Mouse (Mus musculus) heart, embryonic 11.5 days (tissue): ENCODE data around the gene Sept8. TPM values are rescaled to one million over a fixed set of nuclear protein-coding genes. Genes with fewer than 3 reads are reported as not detected.
"Not testable (repeated sequence)": the region's sequence is repeated elsewhere in the genome, so short reads cannot be mapped to it uniquely, and the experiment has no call there.

Experiments used
- ATAC-seq: fragments of 200-750 bp; cut with Nextera tagmentation; replicated peaks from 2 replicates; pipeline ENCODE4 v1.8.0; 2017; ENCODE audit warnings: moderate library complexity; ENCODE audit not compliant: insufficient number of reproducible peaks, low FRiP score, low TSS enrichment
- H3K27ac ChIP-seq: fragments of 300-500 bp; sonication (generic); 2 replicates; pipeline ENCODE4 v1.5.1; 2014; ENCODE audit warnings: mild to moderate bottlenecking, low read depth, low read length
- H3K27me3 ChIP-seq: fragments of 300-500 bp; sonication (generic); 2 replicates; pipeline ENCODE4 v1.6.1; 2014; ENCODE audit warnings: mild to moderate bottlenecking, low read length, mixed read lengths; ENCODE audit not compliant: control insufficient read depth, insufficient read depth
- H3K36me3 ChIP-seq: fragments of 300-500 bp; sonication (generic); 2 replicates; pipeline ENCODE4 v1.6.1; 2014; ENCODE audit warnings: mild to moderate bottlenecking, low read length, moderate library complexity, mixed read lengths; ENCODE audit not compliant: control insufficient read depth, insufficient read depth
- H3K4me1 ChIP-seq: fragments of 300-500 bp; sonication (generic); 2 replicates; pipeline ENCODE4 v1.6.1; 2014; ENCODE audit warnings: low read length; ENCODE audit not compliant: control insufficient read depth, insufficient read depth
- H3K4me2 ChIP-seq: fragments of 300-500 bp; sonication (generic); 2 replicates; pipeline ENCODE4 v1.6.1; 2014; ENCODE audit warnings: mild to moderate bottlenecking, moderate library complexity
- H3K4me3 ChIP-seq: fragments of 300-500 bp; sonication (generic); 2 replicates; pipeline ENCODE4 v1.5.1; 2014; ENCODE audit warnings: low read depth, low read length
- H3K9ac ChIP-seq: fragments of 300-500 bp; sonication (generic); 2 replicates; pipeline ENCODE4 v1.6.1; 2014; ENCODE audit warnings: mild to moderate bottlenecking, low read depth, low read length, moderate library complexity
- H3K9me3 ChIP-seq: fragments of 300-500 bp; sonication (generic); replicated peaks from 2 replicates; pipeline ENCODE4 v1.6.1; 2016; ENCODE audit warnings: low read length; ENCODE audit not compliant: control insufficient read depth
- WGBS: fragments of 180-500 bp; shearing (Covaris S2); extraction: QIAGEN DNeasy Blood & Tissue Kit; methylation state at CpG from one replicate; pipeline ENCODE4 v1.1.7; 2014; ENCODE audit not compliant: insufficient replicate concordance; 5-methylcytosine and 5-hydroxymethylcytosine counted together
- polyA plus RNA-seq: library from polyadenylated mRNA; unstranded; fragments of >200 nt; fragmentation: Nextera tagmentation; extraction: Ambion mirVana; gene quantifications from 2 replicates; pipeline ENCODE4 v1.2.1, GENCODE M21; 2014

The Sept8 gene
- polyA plus RNA-seq, 1 experiment from 2014 or later = 18.8 TPM

- Histone ChIP-seq H3K4me3 (no peak overlapping the region), H3K4me2 (no peak overlapping the region), H3K9me3 (no peaks in the 10 kb centered on the region), H3K27me3 (no peaks in the 10 kb centered on the region), H3K4me1 (peaks cover 8% of the 10 kb centered on the region), H3K27ac (no peak overlapping the region; the same call in 1 of the 2 replicates), H3K36me3 (no peaks in the 10 kb centered on the region; the same call in none of the 2 replicates), H3K9ac (no peak overlapping the region)
- 58% methylated on average over 7 of the region's 7 CpGs for WGBS
- ATAC-seq = no peak
These were observed 24.0 kb downstream of the Sept8 start for GRCm38 (mm10) chr11:53543021-53543420.

- H3K4me3 ChIP-seq = no peak overlapping the region
- H3K9ac ChIP-seq = no peak overlapping the region
- H3K36me3 ChIP-seq = no peaks in the 10 kb centered on the region
- no peak overlapping the region for H3K4me2 ChIP-seq
- H3K27me3 ChIP-seq = no peaks in the 10 kb centered on the region
- no peak for ATAC-seq
- H3K27ac ChIP-seq = no peak overlapping the region
- peaks cover 8% of the 10 kb centered on the region for H3K4me1 ChIP-seq
- H3K9me3 ChIP-seq = no peaks in the 10 kb centered on the region; the same call in 1 of the 2 replicates
- 67% methylated on average over 6 of the region's 6 CpGs for WGBS
These were observed 27.2 kb downstream of the Sept8 start for GRCm38 (mm10) chr11:53546271-53546670.

- WGBS = 48% methylated on average over 6 of the region's 6 CpGs
- H3K4me3 ChIP-seq = no peak overlapping the region
- no peaks in the 10 kb centered on the region; the same call in 1 of the 2 replicates for H3K9me3 ChIP-seq
- peaks cover 8% of the 10 kb centered on the region for H3K4me1 ChIP-seq
- no peaks in the 10 kb centered on the region for H3K36me3 ChIP-seq
- H3K27me3 ChIP-seq = no peaks in the 10 kb centered on the region
- H3K9ac ChIP-seq = no peak overlapping the region
- H3K27ac ChIP-seq = no peak overlapping the region
- H3K4me2 ChIP-seq = no peak overlapping the region
- no peak for ATAC-seq
These were observed 28.5 kb downstream of the Sept8 start for GRCm38 (mm10) chr11:53547566-53547965.

GRCm38 (mm10) chr11:53548036-53548605 is 29.1 kb downstream of the Sept8 start:
- 78% methylated on average over 19 of the region's 19 CpGs for WGBS
- Histone ChIP-seq H3K36me3 (no peaks in the 10 kb centered on the region), H3K9ac (no peak overlapping the region), H3K9me3 (no peaks in the 10 kb centered on the region; the same call in 1 of the 2 replicates), H3K27me3 (no peaks in the 10 kb centered on the region), H3K4me2 (no peak overlapping the region), H3K4me1 (peaks cover 6% of the 10 kb centered on the region), H3K4me3 (no peak overlapping the region), H3K27ac (no peak overlapping the region)
- ATAC-seq = no peak

GRCm38 (mm10) chr11:53550714-53551113 is 31.7 kb downstream of the Sept8 start:
- 88% methylated on average over 1 of the region's 1 CpGs for WGBS
- no peak for ATAC-seq

GRCm38 (mm10) chr11:53551754-53552153 is 32.7 kb downstream of the Sept8 start:
- Histone ChIP-seq H3K9me3 (no peaks in the 10 kb centered on the region; the same call in 1 of the 2 replicates), H3K27ac (no peak overlapping the region), H3K36me3 (no peaks in the 10 kb centered on the region), H3K27me3 (no peaks in the 10 kb centered on the region), H3K4me2 (no peak overlapping the region), H3K9ac (no peak overlapping the region), H3K4me3 (no peak overlapping the region), H3K4me1 (peaks cover 3% of the 10 kb centered on the region)
- ATAC-seq = no peak
- 62% methylated on average over 12 of the region's 12 CpGs for WGBS

More at GRCm38 (mm10) chr11:53550714-53551113, 31.7 kb downstream of the Sept8 start:
- no peaks in the 10 kb centered on the region; the same call in 1 of the 2 replicates for H3K9me3 ChIP-seq
- no peaks in the 10 kb centered on the region for H3K27me3 ChIP-seq
- H3K36me3 ChIP-seq = no peaks in the 10 kb centered on the region
- no peak overlapping the region for H3K4me3 ChIP-seq
- no peak overlapping the region for H3K4me2 ChIP-seq
- peaks cover 3% of the 10 kb centered on the region for H3K4me1 ChIP-seq
- no peak overlapping the region for H3K27ac ChIP-seq
- no peak overlapping the region for H3K9ac ChIP-seq

GRCm38 (mm10) chr11:53556529-53556928 is 37.5 kb downstream of the Sept8 start:
- not testable (repeated sequence) for H3K9ac ChIP-seq, H3K27ac ChIP-seq, H3K4me1 ChIP-seq, H3K36me3 ChIP-seq, H3K27me3 ChIP-seq, ATAC-seq, H3K4me3 ChIP-seq, H3K9me3 ChIP-seq, H3K4me2 ChIP-seq
- WGBS = 89% methylated on average over 8 of the region's 20 CpGs

- H3K9ac ChIP-seq, H3K4me2 ChIP-seq, ATAC-seq, H3K27me3 ChIP-seq, H3K27ac ChIP-seq, H3K36me3 ChIP-seq, H3K9me3 ChIP-seq, H3K4me1 ChIP-seq, H3K4me3 ChIP-seq: not testable (repeated sequence)
- 86% methylated on average over 1 of the region's 3 CpGs for WGBS
These were observed 38.9 kb downstream of the Sept8 start for GRCm38 (mm10) chr11:53557992-53558391.

- H3K9ac ChIP-seq, H3K9me3 ChIP-seq, H3K4me1 ChIP-seq, H3K27ac ChIP-seq, H3K36me3 ChIP-seq, ATAC-seq, H3K4me3 ChIP-seq, H3K27me3 ChIP-seq, H3K4me2 ChIP-seq: not testable (repeated sequence)
- 85% methylated on average over 1 of the region's 3 CpGs for WGBS
These were observed 40.9 kb downstream of the Sept8 start for GRCm38 (mm10) chr11:53559980-53560379.
